Mouse (Mus musculus): ENCODE measurements around the gene Zfp605.
"Not testable (repeated sequence)": the region's sequence is repeated elsewhere in the genome, so short reads cannot be mapped to it uniquely, and the experiment has no call there.

Gene Zfp605

DNA sequence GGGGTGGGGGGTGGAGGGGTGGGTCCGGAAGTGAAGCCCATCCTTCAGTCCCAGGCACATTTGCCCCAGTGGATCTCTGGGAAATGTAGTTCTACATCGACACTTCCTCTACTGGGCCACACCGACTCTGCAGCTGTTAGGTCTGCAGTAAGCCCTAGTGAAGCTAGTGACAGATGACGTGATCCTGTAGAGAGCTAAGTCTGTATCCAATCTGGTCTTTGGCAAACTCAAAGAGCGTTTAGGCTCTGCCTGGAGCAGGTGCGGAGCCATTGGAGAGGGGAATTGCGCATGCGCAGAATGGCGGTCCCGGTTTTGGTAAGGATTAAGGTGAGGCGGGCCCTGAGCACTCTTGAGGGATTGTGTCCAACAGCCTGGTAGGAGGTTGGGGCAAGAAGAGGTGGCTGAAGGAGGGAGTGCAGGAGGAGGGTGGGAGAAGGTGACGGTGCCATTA, at the start of gene Zfp605:
Zfp605 (plus strand) TSS at position 102 of the 451 bp plus-strand sequence.
- peak; percentile 93 to 95 for DNase-seq (ENCODE audit: low spot score in 2 of 2)

DNA sequence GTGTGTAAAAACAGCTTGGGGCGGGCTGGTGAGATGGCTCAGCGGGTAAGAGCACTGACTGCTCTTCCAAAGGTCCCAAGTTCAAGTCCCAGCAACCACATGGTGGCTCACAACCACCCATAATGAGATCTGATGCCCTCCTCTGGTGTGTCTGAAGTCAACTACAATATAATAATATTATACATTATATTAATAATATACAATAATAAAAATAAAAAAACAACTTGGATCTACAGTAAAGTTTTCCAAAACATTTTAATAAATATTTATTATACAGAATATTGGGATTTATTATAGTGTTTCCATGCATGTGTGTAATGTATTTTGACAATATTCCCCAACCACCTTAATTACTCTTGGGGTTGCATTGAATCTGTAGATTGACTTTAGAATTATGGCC, 37.5 kb upstream of the Zfp605 start, which contains the start of gene Gm17655:
Gm17655 (minus strand) TSS at position 101 of the 400 bp plus-strand sequence.
- not testable (repeated sequence) for DNase-seq (ENCODE audit: low spot score in 2 of 2)

DNA sequence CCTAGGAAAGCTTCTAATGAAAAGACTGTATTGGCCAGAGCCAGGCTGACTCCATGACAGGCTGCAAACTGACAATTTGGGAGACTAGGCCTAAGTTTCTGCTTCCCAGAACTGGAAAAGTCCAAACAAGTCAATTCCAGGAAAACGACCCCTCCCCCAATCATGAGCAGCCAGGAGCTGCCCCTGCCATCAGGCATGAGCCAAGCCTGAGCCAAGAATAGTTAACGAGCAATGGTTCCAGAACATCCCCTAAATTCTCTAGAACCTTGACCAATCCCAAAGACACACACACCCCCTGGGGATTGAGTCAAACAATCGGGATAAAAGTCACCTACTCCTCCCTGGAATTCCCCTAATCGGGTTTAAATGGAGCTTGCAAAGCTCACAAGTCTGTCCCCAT, 26.9 kb upstream of the Zfp605 start:
- DNase-seq (ENCODE audit: low spot score in 2 of 2) = no peak

DNA sequence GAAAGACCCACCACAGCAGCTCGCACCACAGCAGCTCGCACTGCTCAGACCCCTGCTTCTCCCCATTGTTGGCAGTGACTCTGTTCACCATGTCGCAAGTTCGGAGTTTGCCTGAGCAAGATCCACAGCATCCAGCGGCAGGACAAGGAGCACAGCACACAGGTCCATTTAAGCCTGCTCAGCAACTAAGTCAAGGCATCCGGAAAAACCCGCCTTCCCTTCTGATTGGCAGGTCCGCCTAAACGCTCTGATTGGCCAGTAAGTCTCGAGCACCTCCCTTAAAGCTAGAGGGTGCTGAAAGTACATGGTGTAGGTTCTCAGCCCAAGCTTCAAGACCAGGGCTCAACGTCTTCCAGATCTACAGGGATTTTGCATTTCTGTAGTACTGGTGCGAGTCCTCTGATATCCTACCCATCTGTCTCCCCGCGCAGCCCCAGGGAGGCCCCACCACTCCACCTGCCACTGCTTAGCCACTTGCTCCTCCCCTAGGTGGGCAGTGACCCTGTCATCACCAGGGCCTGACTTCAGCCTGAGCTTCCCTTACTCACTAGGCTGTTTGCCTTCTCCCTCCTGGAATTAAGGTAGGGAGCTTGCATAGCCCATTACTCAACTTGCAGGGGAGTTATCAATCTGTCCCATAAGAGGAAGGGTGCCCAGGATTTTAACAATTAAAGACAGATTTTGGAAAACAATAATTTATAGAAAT, 23.6 kb upstream of the Zfp605 start:
- no peak for DNase-seq (ENCODE audit: low spot score in 2 of 2)

DNA sequence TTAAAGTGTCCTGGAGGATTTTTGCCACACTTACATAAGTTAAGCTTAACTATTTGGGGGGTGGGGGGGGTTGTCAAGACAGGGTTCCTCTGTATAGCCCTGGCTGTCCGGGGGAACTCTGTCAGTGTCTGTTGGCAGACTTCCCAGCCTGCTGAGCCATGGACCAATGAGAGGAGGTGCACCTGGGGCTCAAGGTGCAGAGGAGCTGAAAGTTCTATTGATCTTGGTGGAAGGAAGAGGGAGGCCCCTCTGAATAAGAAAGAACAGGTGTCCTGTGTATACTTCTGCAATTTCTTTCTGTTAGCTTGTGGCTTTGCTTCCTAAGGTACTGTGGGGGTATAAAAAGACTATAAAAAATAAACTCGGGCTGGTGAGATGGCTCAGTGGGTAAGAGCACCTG, 18.3 kb upstream of the Zfp605 start:
- DNase-seq (ENCODE audit: low spot score in 2 of 2) = no peak

DNA sequence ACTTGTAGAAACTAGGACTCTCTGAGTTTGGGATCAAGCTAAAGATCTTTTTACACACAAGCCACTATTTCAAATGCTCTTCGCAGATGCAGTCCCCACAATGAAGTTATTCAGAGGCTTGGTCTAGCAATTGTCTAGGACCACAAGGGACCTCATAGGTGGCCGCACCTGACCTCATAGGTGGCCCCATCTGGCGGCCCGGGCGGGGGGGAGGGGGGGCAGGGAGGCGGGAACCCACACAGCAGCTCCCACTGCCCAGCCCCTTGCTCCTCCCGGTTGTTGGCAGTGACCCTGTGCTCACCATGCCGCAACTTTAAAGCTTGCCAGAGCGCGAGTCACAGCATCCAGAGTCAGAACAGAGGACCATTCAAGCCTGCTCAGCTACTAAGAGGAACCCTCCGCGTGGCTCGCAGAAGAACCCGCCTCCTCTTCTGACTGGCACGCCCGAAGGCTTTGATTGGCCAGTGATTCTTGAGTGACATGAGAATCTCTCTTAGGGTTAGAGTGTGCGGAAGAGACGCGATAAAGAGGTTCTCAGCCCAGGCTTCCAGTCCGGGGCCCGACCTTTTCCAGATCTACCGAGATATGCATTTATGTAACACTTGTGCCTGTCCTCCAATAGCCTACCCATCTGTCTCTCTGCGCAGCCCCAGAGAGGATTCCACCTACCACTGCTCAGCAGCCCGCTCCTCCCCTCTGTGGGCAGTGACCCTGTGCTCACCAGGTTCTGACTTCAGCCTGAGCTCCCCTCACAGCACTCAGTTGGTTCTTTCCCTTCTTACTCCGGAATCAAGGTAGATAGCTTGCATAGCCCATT, 15.7 kb upstream of the Zfp605 start, which contains the start of gene Gm35315:
Gm35315 (minus strand) TSS at position 391 of the 817 bp plus-strand sequence.
- DNase-seq (ENCODE audit: low spot score in 2 of 2) = peak in 1 of 2 experiments; percentile 94

DNA sequence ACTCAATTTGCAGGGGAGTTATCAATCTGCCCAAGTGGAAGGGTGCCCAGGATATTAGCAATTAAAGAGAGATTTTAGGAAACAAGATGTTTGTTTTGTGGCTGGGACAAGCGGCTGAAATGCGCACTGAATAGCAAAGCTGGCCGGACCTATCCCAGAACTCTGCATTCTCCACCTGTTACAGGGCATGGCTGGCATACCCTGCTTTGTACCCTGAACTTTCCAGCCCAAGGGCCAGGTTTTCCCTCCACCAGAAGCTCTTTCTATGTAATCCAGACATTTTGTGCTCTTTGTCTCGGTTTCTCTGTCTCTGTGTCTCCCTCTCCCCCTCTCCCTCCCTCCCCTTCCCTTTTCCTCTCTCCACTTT, 15.1 kb upstream of the Zfp605 start:
- DNase-seq (ENCODE audit: low spot score in 2 of 2) = no peak

DNA sequence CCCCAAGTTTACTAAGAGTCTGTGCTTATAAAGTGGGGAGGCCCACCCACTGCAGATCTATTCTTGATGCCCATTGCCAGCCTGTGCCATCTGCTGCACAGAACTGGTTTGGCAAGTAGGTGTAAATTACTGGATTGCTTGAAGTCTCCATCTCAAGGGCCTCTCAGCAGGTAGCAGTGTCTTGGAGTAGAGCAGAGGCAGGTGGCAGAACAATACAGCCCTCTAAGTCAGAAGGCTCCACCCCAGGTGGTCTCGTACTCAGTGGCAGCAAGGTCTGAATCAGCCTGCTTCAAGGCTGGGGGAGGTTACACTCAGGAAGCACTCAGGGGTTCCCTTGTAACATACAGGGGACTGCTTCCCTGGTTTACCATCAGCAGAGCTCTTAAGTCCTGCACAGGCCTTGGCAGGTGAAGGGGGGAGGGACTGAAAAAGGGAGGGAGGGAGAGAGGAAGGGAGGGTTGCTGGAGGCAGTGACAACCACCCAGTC, 10.9 kb upstream of the Zfp605 start:
- DNase-seq (ENCODE audit: low spot score in 2 of 2) = peak in 1 of 2 experiments; percentile 62

DNA sequence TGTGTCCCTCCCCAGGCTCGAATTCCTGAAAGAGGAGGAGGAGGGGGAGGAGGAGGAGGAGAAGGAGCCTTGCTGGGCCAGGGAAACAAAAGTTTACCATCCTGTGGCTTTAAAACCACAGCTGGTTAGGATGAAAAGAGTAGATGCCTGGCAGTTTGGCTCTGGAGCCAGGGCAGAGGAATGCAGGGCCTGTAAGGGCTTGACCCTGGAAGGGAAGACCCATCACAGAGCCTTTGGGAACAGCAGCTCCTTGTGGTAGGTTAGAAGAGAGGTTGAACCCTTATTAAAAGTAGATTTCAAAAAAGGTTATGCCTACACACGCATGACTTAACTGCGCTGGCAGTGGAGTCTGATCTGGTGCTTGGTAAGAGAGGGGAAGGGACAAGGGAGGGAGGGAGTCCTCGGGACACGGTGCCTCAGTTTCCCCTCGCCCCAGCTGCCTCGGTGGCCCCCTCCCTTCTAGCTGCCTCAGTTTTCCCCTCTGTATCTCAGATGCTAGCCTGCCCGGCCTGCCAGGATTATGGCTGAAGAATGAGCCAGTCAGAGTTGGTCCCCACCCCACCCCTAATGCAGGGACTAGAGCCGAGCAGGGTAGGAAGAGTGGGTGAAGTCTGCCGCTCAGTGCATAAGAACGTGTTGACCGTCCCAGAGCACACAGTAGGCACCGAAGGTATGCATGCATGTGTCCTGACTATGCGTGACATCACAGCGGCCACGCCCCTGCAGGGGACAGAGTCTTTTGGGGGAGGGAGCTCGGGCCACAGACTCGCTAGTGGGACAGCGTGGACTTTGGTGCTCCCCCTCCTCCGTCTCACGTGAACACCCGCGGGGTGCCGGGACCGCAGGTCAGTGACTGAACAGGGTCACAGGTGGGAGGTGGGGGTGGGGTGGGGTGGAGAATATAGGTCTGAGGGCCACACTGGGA, 10.0 kb upstream of the Zfp605 start, which contains the start of gene Plcxd1:
Plcxd1 (plus strand) TSS at position 314 of the 925 bp plus-strand sequence.
- peak in 1 of 2 experiments; percentile 19 for DNase-seq (ENCODE audit: low spot score in 2 of 2)

DNA sequence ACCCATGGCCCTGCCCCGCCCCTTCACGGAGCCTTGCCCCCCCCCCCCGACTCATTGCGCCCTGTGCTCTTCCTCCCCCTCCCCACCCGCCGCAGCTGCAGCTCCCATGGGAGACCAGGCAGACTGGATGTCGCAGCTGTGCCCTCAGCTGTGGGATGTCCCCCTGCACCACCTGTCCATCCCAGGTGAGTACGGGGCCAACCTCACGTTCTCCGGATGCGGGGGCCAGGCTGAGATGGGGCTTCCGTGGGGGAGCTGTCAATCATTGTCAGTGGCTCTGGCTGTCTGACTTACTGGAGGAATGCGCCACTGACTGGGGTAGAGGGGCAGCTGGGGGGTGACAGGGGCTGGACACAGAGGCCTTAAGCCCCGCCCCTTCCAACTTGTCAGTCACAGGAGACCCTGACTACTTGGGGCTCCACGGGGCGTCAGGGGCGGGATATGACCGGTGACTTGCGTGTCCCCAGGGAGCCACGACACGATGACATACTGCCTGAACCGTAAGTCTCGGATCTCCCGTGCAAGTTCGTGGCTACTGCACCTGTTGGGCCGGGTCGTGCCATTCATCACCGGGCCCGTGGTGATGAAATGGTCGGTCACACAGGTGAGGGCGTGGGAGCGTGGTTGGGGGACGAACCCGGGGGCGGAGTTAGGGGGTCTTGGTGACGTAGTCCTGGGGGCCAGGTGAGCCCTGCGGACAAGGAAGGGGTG, 8.8 kb upstream of the Zfp605 start:
- DNase-seq (ENCODE audit: low spot score in 2 of 2) = peak in 1 of 2 experiments; percentile 38

DNA sequence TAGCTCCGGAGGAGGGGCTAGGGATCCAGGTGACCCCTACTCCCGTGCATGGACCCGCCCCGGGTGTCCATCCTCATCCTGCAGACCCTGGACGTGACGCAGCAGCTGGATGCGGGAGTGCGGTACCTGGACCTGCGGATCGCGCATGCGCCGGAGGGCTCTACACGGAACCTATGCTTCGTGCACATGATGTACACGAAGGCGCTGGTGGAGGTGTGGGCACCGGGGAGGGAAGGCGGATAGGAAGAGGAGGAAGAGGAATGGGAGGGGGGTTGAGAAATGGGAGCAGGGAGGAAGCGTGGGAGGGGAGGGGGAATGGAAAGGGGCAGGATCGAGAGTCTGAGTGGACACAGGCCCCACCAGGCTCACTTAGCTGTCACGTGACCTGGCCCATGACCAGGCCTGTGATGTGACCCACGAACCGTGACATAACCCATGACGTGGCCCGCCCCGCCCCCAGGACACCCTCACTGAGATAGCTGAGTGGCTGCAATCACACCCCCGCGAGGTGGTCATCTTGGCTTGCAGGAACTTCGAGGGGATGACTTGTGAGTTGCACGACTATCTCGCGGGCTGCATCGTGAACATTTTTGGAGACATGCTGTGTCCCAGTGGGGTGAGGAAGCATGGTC, 8.1 kb upstream of the Zfp605 start:
- peak in 1 of 2 experiments; percentile 80 for DNase-seq (ENCODE audit: low spot score in 2 of 2)

DNA sequence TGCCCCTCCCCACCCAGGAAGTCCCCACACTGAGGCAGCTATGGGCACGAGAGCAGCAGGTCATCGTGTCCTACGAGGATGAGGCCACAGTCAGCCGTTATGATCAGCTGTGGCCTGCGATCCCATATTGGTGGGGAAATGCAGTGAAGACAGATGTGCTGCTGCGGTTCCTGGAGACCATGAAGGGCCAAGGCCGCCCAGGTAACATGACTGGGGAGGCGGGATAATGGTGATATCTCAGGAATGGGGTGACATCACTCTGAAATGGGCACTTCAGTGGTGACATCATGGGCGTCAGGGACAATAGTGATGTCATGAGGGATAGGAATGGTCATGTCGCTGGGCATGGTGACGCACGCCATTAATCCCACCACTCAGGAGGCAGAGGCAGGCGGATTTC, 7.5 kb upstream of the Zfp605 start:
- DNase-seq (ENCODE audit: low spot score in 2 of 2) = no peak

DNA sequence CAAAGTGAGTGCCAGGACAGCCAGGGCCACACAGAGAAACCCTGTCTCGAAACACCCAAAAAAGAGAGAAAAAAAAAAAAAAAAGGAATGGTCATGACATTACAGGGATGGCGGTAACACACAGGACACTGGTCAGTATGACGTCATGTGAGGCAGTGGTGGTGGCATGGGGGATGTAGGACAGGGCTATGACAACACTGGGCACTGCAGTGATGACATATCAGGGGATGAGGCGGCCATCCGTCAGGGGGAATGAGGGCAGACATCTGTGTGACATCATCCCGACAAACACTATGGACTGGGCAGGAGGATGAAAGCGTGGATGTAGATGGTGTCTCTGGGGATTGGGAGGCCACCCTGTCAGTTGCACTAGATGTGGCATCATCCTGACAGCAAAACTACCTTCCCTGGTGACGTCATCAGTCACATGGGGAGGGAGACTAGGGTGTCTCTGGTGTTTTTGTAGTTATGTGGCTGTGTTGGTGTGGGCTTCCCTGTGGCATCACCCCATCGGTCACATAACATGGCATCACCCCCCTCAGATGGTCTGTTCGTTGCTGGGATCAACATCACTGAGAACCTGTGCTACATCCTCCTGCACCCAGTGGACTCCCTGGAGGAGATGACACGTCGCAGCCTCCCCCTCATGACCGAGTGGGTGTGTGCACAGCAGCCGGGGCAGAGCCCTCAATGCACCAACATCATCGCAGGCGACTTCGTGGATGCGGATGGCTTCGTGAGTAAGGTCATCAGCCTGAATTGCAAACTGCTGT, 6.9 kb upstream of the Zfp605 start:
- DNase-seq (ENCODE audit: low spot score in 2 of 2) = peak in 1 of 2 experiments; percentile 21

DNA sequence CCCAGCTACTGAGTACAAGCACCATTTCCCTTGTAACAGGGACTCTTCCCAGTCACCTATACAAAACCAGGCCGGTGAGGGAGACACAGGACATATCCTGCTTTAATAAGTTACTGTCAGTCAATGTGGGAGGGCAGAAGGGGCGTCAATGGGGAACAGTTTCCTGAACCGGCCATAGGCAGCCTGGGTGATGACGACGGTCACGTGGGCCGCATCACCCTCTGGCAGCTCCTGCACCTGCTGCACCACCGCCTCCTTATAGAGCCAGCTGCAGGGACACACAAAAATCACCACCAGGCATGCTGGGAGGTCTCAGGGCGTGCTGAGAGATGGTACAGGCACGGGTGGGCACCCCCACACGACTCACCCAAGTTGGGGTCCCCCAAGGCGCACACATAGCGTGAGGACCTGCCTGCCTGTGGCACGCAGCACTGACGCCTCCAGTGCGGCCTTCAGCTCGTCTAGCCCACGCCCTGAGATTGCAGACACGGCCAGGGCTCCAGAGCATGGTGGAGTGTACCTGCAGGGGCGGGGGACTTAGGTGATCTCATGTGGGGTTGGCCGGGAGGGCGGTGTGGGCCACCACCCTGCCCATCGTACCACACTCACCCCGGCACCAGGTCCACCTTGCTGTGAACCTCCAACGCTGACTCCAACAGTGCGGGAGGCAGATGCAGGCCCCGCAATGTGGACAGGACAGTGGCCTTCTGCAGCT, 5.8 kb upstream of the Zfp605 start:
- no peak for DNase-seq (ENCODE audit: low spot score in 2 of 2)

DNA sequence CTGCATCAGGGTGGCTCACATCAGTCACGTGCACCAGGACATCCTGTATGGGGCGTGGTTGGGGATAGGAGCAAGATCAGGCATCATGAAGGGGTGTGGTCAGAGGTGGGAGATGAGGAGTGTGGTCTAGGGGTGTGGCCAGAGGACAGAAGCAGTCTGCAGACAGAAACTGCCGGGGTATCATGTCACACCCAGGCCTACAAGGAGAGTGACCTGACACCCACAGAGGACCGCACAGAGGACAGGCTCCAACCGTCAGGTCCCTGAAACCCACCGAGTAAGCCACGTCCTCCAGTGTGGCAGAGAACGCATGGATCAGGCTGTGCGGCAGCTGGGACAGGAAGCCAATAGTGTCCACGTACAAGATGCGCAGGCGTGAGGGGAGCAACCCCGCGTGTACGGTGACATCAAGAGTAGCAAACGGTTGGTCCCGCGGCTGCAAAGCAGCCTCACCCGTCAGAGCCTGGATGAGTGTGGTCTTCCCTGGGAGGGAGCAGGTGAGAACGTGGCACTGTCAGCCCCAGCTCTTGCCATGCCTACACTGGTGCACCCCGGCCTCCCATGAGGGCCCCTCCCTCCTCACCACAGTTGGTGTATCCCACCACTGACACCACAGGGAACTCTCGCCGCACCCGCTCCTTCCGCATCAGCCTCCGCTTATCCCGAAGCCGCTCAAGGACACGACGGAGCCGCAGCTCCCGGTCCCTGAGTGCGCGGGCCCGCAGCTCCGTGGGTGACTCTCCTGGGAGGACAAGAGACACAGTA, 5.1 kb upstream of the Zfp605 start:
- DNase-seq (ENCODE audit: low spot score in 2 of 2) = peak in 1 of 2 experiments; percentile 12

DNA sequence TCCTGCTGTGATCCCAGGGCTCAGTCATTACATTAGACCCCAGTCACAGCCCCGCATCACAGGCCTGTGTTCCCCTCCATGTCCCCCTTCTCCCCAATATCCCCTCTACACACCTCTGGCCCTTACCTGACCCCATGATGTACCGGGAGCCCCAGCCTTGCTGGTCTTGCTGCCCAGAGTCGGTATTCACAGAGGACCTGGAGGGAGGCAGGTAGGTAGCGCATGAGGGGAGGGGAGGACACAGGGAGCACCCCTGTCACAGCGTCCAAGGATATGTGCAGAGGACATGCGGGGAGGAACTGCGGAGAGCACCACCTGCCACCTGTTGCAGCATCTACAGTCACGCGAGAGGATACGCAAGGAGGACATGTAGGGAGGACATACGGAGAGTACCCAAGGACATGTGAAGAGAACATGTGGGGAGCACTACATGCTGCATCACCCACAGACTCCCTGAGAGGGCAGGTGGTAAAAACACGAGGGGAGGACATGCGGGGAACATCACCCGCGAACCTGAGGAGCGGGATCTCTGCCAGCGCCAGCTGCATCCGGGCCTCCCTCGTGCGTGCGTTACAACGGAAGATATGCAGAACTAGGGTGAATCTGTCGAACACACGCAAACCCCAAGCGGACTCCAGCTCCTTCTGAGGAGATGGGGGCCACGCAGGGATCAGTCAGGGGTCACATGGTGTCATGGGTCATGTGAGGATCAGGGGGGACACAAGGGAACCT, 3.6 kb upstream of the Zfp605 start:
- DNase-seq (ENCODE audit: low spot score in 2 of 2) = peak in 1 of 2 experiments; percentile 11

DNA sequence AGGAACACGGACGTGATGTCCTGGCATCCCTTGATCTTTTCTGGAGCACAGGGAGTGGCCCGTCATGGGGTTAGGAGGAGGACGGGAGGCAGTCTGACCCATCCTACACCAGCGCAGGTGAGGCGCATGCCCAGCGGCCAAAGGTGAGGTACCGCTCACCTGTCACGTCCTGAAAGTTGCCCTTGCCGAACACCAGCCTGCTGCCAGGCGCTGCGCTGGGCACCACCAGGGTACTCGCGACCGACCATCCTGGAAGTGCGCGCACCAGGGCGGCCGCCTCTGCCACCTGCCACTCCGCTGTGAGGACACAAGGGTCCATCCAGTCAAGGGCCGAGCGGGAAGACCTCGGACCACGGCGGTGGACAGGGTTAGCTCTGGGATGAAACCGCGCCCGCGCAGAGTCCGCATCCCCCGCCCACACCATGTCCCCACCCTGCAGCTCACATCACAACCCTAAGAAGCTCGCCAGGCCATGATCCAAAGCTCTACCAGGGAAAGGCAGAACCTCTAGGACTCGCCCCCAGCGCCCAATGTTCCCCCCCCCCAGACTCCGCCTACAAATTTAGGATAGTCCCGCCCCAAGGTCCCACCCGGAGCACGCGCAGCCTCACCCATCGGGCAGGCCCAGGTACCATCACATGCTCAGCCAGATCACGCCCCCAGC, 2.9 kb upstream of the Zfp605 start:
- peak in 1 of 2 experiments; percentile 41 for DNase-seq (ENCODE audit: low spot score in 2 of 2)

All from left cerebral cortex, adult 9 months (tissue).